Mouse (Mus musculus) cerebellum, adult 2 months (tissue): ENCODE results near the gene Hspbp1. TPM values are rescaled to one million over a fixed set of nuclear protein-coding genes. Genes with fewer than 3 reads are reported as not detected.
A peak's percentile ranks its signal among the peaks of the same experiment; 100 is the strongest.

Source experiments
- DNase-seq, 2 experiments: peaks; one replicate each; pipeline ENCODE4 v3.0.0; 2021
- H3K27ac ChIP-seq: fragments of 200-500 bp; 2 replicates; pipeline ENCODE4 v1.5.1; 2012; ENCODE audit warnings: low read length, control low read depth, inconsistent platforms; ENCODE audit not compliant: insufficient read depth
- H3K27me3 ChIP-seq: fragments of 200-500 bp; 2 replicates; pipeline ENCODE4 v1.6.1; 2012; ENCODE audit warnings: inconsistent platforms, mild to moderate bottlenecking, low read length, moderate library complexity; ENCODE audit not compliant: control insufficient read depth, insufficient read depth
- H3K4me1 ChIP-seq: fragments of 200-500 bp; 2 replicates; pipeline ENCODE4 v1.6.1; 2011; ENCODE audit warnings: low read length; ENCODE audit not compliant: control insufficient read depth, insufficient read depth
- H3K4me3 ChIP-seq: fragments of 200-500 bp; replicated peaks from 2 replicates; pipeline ENCODE3; 2011; ENCODE audit warnings: mild to moderate bottlenecking, low read depth, low read length, control low read depth; ENCODE audit not compliant: insufficient read depth
- CTCF ChIP-seq: fragments of 200-500 bp; IDR thresholded peaks from 2 replicates; pipeline ENCODE4 v1.5.1; 2011; ENCODE audit warnings: low read depth, mild to moderate bottlenecking, control low read depth, low read length, moderate library complexity, borderline replicate concordance; ENCODE audit not compliant: insufficient read depth
- POLR2A ChIP-seq: fragments of 200-500 bp; IDR thresholded peaks from 2 replicates; pipeline ENCODE4 v1.6.1; 2011; ENCODE audit warnings: low read length, control low read depth, borderline replicate concordance; ENCODE audit not compliant: insufficient read depth
- WGBS: fragments of 180-500 bp; shearing (Covaris S2); methylation state at CpG from one replicate; pipeline ENCODE4 v1.1.7; 2018; 5-methylcytosine and 5-hydroxymethylcytosine counted together
- polyA plus RNA-seq: library from polyadenylated mRNA; depleted of rRNA; stranded (reverse); fragments of >200 nt; gene quantifications from 2 replicates; pipeline ENCODE4 v1.2.3, GENCODE M21; 2012; rRNA removed

Hspbp1 gene
- 94.5 and 96.8 TPM in 2 replicates for polyA plus RNA-seq

DNA sequence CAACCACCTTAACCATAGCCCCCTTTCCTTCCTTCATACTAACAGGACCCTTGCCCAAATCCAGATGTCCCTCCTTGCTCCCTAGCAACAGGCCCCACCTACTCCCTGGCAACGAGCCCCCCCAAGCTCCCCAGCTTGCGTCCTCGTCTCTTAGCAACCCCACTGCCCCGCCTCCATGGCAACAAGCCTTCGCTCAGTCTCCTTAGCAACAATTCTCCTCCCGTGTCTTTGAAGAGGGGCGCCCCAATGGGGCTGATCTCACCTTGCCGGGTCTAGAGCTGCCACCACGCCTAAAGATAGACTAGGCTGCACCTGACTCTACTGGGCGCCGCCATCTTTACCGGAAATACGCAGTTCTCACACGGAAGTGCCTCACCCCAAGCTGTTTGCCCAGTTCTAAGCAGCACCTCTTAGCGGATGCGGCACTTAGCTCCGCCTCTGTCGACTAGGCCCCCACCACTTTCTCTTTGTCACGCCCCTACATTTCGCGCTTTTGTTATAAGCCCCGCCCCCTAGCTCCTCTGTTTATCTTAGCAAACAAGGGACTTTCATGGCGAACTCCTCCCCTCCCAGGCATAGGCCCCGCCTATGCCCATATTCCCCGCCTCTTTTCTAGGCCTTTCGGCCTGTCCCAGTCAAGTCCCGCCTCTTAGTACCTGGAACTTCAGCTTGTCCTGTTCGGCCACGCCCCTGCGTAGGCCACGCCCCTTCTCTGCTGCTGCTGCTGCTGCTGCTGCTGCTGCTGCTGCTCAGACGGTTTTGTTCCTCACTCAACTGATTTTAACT is at the start of gene Hspbp1:
Hspbp1 (minus strand) TSS at position 437 of the 786 bp plus-strand sequence.
- H3K4me1 ChIP-seq = peaks cover 4% of the 10 kb centered on the region; the same call in 1 of the 2 replicates
- peak within 1 kb of the TSS; percentile 19; the same call in 1 of the 2 replicates for H3K27ac ChIP-seq
- H3K4me3 ChIP-seq = peak within 1 kb of the TSS; percentile 90
- no peak for TF ChIP-seq CTCF
- peak; percentile 41; the same call in 1 of the 2 replicates for TF ChIP-seq POLR2A
- no peaks in the 10 kb centered on the region for H3K27me3 ChIP-seq
- peak; percentile 91 to 92 for DNase-seq
- WGBS = under 1% methylated on average over 32 of the region's 32 CpGs

DNA sequence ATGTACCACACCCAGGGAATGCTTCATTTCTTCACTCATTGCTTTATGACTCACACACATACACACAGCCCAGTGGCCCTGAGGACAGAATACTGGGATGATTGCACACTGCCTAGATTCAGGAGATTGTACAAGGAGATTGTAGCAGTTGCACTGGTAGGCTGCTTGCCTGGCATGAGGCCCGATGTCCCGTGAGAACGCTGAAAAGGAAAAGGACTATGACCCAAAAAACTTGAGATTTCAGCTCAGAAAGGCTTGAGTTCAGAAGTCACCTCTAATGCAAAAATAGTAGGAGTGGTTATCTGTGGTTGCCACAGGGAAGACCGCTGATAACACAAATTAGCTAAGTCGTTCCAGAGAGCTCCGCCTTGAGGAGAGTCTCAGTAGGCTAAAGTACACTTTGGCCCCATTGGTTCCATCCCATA is 48.1 kb upstream of the Hspbp1 start:
- DNase-seq = no peak
- TF ChIP-seq POLR2A (no peak), CTCF (no peak)
- WGBS = 59% methylated on average over 6 of the region's 6 CpGs

DNA sequence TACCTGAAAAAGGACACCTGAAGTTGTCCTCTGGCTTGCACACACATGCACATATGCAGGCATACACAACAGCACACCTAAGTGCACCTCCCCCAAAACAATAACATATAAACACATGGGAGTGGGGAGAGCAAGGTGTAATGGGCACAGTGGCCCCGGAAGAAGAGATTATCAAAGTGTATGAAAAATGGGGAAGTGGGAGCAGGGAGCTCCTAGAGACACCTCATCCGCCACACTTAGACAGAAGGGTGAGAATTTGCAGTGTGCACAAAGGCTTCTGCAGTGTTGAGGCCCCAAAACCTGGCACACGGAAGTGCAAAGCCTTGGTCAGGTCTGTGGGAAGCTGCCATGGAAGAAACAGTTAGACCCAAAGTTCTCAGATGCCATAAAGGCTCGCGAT is 46.2 kb upstream of the Hspbp1 start:
- Histone ChIP-seq H3K27me3 (no peaks in the 10 kb centered on the region), H3K4me1 (no peaks in the 10 kb centered on the region), H3K27ac (no peak overlapping the region), H3K4me3 (no peak overlapping the region)
- WGBS = 85% methylated on average over 5 of the region's 5 CpGs
- no peak for DNase-seq
- no peak for TF ChIP-seq POLR2A
- no peak for TF ChIP-seq CTCF

More for the DNA sequence above, 48.1 kb upstream of the Hspbp1 start:
- Histone ChIP-seq H3K27me3 (no peaks in the 10 kb centered on the region), H3K4me3 (no peak overlapping the region), H3K4me1 (no peaks in the 10 kb centered on the region), H3K27ac (no peak overlapping the region)

DNA sequence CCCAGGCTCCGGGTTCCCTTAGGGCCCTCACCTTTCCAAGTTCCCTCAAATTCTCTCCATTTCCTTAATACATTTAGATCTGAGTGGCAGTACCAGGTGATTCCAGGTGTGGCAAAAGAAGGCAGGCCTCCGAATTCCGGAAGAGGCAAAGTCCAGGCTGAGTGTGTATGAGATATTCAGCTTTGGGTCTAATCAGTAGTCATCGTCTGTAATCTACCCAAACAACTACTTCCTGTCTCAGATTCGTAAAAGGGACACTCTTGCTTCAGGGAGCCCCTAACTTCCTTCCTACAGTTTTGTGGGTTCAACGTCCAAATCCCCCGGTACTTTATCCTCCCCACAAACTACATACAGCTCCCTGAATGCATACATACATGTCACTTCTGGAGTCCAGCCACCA is 40.3 kb upstream of the Hspbp1 start, which contains the start of gene Tmem150b:
Tmem150b (minus strand) TSS at position 81 of the 400 bp plus-strand sequence.
- WGBS = 86% methylated on average over 7 of the region's 7 CpGs
- H3K4me1 ChIP-seq = no peaks in the 10 kb centered on the region
- H3K27me3 ChIP-seq = no peaks in the 10 kb centered on the region
- H3K27ac ChIP-seq = no peak within 1 kb of the TSS
- TF ChIP-seq CTCF (no peak), POLR2A (no peak)
- no peak within 1 kb of the TSS for H3K4me3 ChIP-seq
- DNase-seq = no peak

DNA sequence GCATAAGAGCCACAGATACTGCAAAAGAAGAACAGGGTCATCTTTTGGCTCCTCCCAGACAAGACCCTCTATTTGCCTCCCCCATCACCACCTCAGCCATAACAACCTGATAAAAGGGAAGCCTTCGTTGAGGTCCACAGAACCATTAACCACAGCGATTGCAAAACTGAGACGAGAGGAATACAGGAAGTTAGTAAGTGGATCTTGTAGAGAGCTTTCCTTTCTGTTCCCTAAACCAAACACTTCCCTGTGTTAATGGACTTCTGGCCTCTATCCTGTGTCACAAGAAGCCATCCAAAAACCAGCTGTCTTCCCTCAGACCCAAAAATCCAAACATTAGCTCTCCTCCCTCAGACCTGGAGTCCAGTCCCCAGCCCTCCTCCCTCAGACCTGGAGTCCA is 39.5 kb upstream of the Hspbp1 start:
- 84% methylated on average over 3 of the region's 3 CpGs for WGBS
- H3K4me1 ChIP-seq = no peaks in the 10 kb centered on the region
- TF ChIP-seq POLR2A (no peak), CTCF (no peak)
- H3K27ac ChIP-seq = no peak overlapping the region
- no peak overlapping the region for H3K4me3 ChIP-seq
- H3K27me3 ChIP-seq = no peaks in the 10 kb centered on the region
- no peak for DNase-seq

DNA sequence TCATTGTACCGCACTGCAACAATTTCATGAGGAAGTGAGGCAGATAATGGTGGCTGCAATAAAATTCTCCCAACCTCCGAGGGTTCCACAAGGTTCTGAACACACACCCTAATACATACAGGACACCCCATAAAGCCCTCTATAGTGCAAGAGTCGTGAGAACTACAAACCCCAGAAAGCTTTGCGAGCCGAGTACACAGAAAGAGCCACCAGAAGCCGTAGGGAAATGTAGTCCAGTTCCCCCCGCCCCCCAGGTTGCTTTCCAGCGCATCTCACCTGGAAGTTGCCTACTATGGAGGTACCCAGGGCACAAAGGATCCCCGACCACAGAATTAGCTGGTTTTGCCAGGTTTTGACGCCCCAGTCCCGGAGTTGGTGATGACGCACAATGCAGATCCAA is 38.6 kb upstream of the Hspbp1 start:
- 40% methylated on average over 12 of the region's 12 CpGs for WGBS
- peak; percentile 54 to 57 for DNase-seq
- no peak overlapping the region for H3K27ac ChIP-seq

DNA sequence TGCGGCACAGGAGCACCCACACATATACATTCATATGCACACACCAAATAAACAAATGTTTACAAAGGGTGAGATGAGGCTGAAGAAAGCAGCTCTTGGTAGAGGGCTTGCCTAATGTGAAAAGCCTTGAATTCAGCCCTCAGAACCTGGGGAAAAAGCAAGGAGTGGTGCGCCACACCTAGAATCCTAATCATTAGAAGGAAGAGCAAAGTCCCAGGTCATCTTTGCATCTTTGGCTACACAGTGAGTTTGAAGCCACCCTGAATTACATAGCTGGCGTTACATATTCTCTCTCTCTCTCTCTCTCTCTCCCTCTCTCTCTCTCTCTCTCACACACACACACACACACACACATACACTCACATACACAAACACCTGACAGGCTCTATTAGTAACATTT is 34.4 kb upstream of the Hspbp1 start:
- H3K27ac ChIP-seq = no peak overlapping the region
- DNase-seq = no peak
- 92% methylated on average over 3 of the region's 3 CpGs for WGBS
- H3K27me3 ChIP-seq = no peaks in the 10 kb centered on the region
- no peaks in the 10 kb centered on the region for H3K4me1 ChIP-seq
- no peak overlapping the region for H3K4me3 ChIP-seq
- TF ChIP-seq CTCF (no peak), POLR2A (no peak)

More for the DNA sequence above, 38.6 kb upstream of the Hspbp1 start:
- no peaks in the 10 kb centered on the region for H3K27me3 ChIP-seq
- no peaks in the 10 kb centered on the region for H3K4me1 ChIP-seq
- TF ChIP-seq POLR2A (no peak), CTCF (no peak)
- peak overlapping the region; percentile 54 for H3K4me3 ChIP-seq

DNA sequence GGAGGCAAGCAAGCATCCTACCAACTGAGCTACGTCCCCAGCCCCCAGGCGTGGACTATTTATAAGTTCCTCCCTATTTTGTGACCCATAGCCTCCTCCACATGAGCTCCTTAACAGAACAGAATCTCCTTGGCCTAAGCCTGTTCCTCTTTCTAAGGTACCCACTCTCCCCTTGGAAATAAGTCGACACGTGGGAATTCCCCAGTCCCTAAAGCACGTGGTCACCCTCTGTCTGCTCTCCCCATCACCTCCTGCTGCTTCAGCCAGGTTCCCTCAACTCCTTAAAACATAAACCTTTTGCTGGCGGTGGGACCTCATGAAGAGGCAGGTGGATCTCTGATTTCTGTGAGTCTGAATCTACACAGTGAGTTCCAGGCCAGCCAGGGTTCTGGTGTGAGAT is 32.1 kb upstream of the Hspbp1 start:
- no peak for DNase-seq
- no peak for TF ChIP-seq CTCF
- TF ChIP-seq POLR2A = no peak
- 67% methylated on average over 6 of the region's 6 CpGs for WGBS

More for the DNA sequence above, 32.1 kb upstream of the Hspbp1 start:
- H3K4me1 ChIP-seq = no peaks in the 10 kb centered on the region
- H3K27ac ChIP-seq = no peak overlapping the region
- H3K27me3 ChIP-seq = no peaks in the 10 kb centered on the region
- no peak overlapping the region for H3K4me3 ChIP-seq
